In genomic region chr2:27146840-27147239, GRCm38 (mm10) we compare ENCODE assay signal across 32 mouse cellular contexts. TPM values are rescaled to one million over a fixed set of nuclear protein-coding genes. Genes with fewer than 3 reads are reported as not detected.
"Had no signal": no experiment of that assay in that cellular context is flagged by ENCODE, and none has a peak within 500 bp of the region (broad histone marks: within the 10 kb centered on the region; RNA-seq: fewer than 3 reads in every experiment).

No protein-coding gene starts in this region.

- H3K4me1 ChIP-seq: liver, embryonic 13.5 days; liver, embryonic 15.5 days had no signal

- H3K4me2 ChIP-seq: limb, embryonic 12.5 days; limb, embryonic 13.5 days; limb, embryonic 15.5 days; liver, embryonic 11.5 days; liver, embryonic 12.5 days; liver, embryonic 13.5 days; liver, embryonic 15.5 days; lung, embryonic 14.5 days; lung, embryonic 15.5 days; midbrain, embryonic 12.5 days; midbrain, embryonic 15.5 days; neural tube, embryonic 12.5 days had no signal

- H3K36me3 ChIP-seq: limb, embryonic 10.5 days; limb, embryonic 12.5 days; limb, embryonic 13.5 days; limb, embryonic 15.5 days; liver, embryonic 12.5 days; liver, embryonic 13.5 days; liver, embryonic 15.5 days; lung, embryonic 15.5 days; midbrain, embryonic 10.5 days; midbrain, embryonic 12.5 days; midbrain, embryonic 15.5 days; neural tube, embryonic 12.5 days had no signal

- H3K4me3 ChIP-seq: limb, embryonic 10.5 days; limb, embryonic 12.5 days; limb, embryonic 13.5 days; limb, embryonic 15.5 days; liver, embryonic 12.5 days; liver, embryonic 13.5 days; liver, embryonic 15.5 days; lung, embryonic 15.5 days; megakaryocyte, embryonic 14.5 days; midbrain, embryonic 10.5 days; midbrain, embryonic 12.5 days; midbrain, embryonic 15.5 days; myocyte; neural tube, embryonic 12.5 days had no signal

- DNase-seq: left cerebral cortex, postnatal 4 days; liver; liver, embryonic 13.5 days; liver, postnatal 0 days; lung, adult 18-20 months; lung, adult 2 months; lung, embryonic 14.5 days; lung, postnatal 10 days; lung, postnatal 14 days; lung, postnatal 36 days; lung, postnatal 4 days; midbrain, embryonic 14.5 days had no signal

- H3K27ac ChIP-seq: limb, embryonic 10.5 days; limb, embryonic 12.5 days; limb, embryonic 13.5 days; limb, embryonic 15.5 days; liver, embryonic 12.5 days; liver, embryonic 13.5 days; liver, embryonic 14.5 days; liver, embryonic 15.5 days; lung, embryonic 15.5 days; macrophage; midbrain, embryonic 10.5 days; midbrain, embryonic 12.5 days; midbrain, embryonic 15.5 days; neural tube, embryonic 12.5 days had no signal

- ATAC-seq: liver, embryonic 12.5 days; liver, postnatal 0 days; lung, postnatal 0 days; midbrain, embryonic 15.5 days; midbrain, embryonic 16.5 days had no signal

- H3K9me3 ChIP-seq: limb, embryonic 10.5 days; limb, embryonic 12.5 days; limb, embryonic 13.5 days; limb, embryonic 15.5 days; liver, embryonic 12.5 days; liver, embryonic 13.5 days; liver, embryonic 15.5 days; lung, embryonic 15.5 days; megakaryocyte, embryonic 14.5 days; midbrain, embryonic 10.5 days; midbrain, embryonic 12.5 days; midbrain, embryonic 15.5 days; neural tube, embryonic 12.5 days had no signal

- H3K9ac ChIP-seq: limb, embryonic 12.5 days; limb, embryonic 13.5 days; limb, embryonic 15.5 days; liver, embryonic 12.5 days; liver, embryonic 13.5 days; liver, embryonic 14.5 days; liver, embryonic 15.5 days; liver, postnatal 0 days; lung, embryonic 14.5 days; lung, embryonic 15.5 days; midbrain, embryonic 12.5 days; midbrain, embryonic 15.5 days; neural tube, embryonic 12.5 days had no signal

RNA-seq across cellular contexts. Expression of gene Fam163b, which starts 4.5 kb away (rescaled TPM):
- polyA plus RNA-seq: liver, adult 2 months; liver, embryonic 15.5 days; liver, embryonic 16.5 days; liver, postnatal 0 days; macrophage had no signal

RNA-seq across cellular contexts. Expression of gene Dbh, which starts 18.2 kb away (rescaled TPM):
- polyA plus RNA-seq: limb, embryonic 10.5 days; liver, adult 2 months; liver, embryonic 14.5 days; liver, postnatal 0 days; macrophage had no signal
